Mouse (Mus musculus) E14TG2a.4 (cell line): Measurements from ENCODE around the gene Obp2a.

Experiments
- CTCF ChIP-seq: conservative IDR thresholded peaks from 2 replicates; pipeline ENCODE4 v1.5.1; 2014; ENCODE audit warnings: low read length
- NANOG ChIP-seq: IDR thresholded peaks from 2 replicates; pipeline ENCODE4 v1.6.1; 2014; ENCODE audit warnings: borderline replicate concordance, low read length, mixed read lengths
- POU5F1 ChIP-seq: IDR thresholded peaks from 2 replicates; pipeline ENCODE4 v1.6.1; 2014; ENCODE audit warnings: low read length, borderline replicate concordance

GRCm38 (mm10) chr2:25686941-25687340 lies 12.9 kb upstream of the Obp2a start:
- peak; percentile 39 for TF ChIP-seq CTCF
- no peak for TF ChIP-seq NANOG
- TF ChIP-seq POU5F1: no peak
